Mouse (Mus musculus) CH12.LX (cell line): ENCODE measurements around the gene Sfswap. TPM values are rescaled to one million over a fixed set of nuclear protein-coding genes. Genes with fewer than 3 reads are reported as not detected.

Experiments
- DNase-seq: peaks from one replicate; pipeline ENCODE4 v3.0.0-alpha.2; 2013; ENCODE audit errors: extremely low read depth
- H3K27ac ChIP-seq: 2 replicates; pipeline ENCODE4 v1.5.1; 2012; ENCODE audit warnings: low read depth, mild to moderate bottlenecking, control low read depth, moderate library complexity; ENCODE audit not compliant: insufficient read depth
- H3K27me3 ChIP-seq: replicated peaks from 2 replicates; pipeline ENCODE3; 2012; ENCODE audit warnings: inconsistent platforms
- H3K36me3 ChIP-seq, 2 experiments: replicated peaks in 1 of 2; 2 replicates each; pipeline versions ENCODE3 to v1.6.1; 2012; ENCODE audit warnings: inconsistent platforms in 1 of 2, low read length in 1 of 2, mild to moderate bottlenecking in 1 of 2, mixed read lengths in 1 of 2, moderate library complexity in 1 of 2; ENCODE audit not compliant: control insufficient read depth in 1 of 2, insufficient read depth in 1 of 2
- H3K4me1 ChIP-seq, 2 experiments: 2 replicates each; pipeline ENCODE4 v1.6.1; 2012; ENCODE audit warnings: inconsistent platforms in 1 of 2, moderate library complexity in 1 of 2; ENCODE audit not compliant: insufficient read depth in 2 of 2, control insufficient read depth in 1 of 2
- H3K4me2 ChIP-seq: 2 replicates; pipeline ENCODE4 v1.6.1; 2012; ENCODE audit warnings: low read depth, mild to moderate bottlenecking, control low read depth; ENCODE audit not compliant: poor library complexity, insufficient read depth, severe bottlenecking
- H3K4me3 ChIP-seq, 3 experiments: fragments of 150-350 bp in 1 of 3; sonication (generic) in 1 of 3; replicated peaks in 1 of 3; 2 replicates each; pipeline versions ENCODE3 to v1.5.1; 2011 to 2012; ENCODE audit warnings: low read depth in 2 of 3, low read length in 2 of 3, mild to moderate bottlenecking in 2 of 3, moderate library complexity in 2 of 3, control low read depth in 1 of 3, improper control_type of control experiment in 1 of 3, inconsistent platforms in 1 of 3, mixed read lengths in 1 of 3; ENCODE audit not compliant: poor library complexity in 1 of 3
- H3K79me2 ChIP-seq: replicated peaks from 2 replicates; pipeline ENCODE4 v1.6.1; 2012; ENCODE audit warnings: mild to moderate bottlenecking, moderate library complexity; ENCODE audit not compliant: control insufficient read depth, poor library complexity, insufficient read depth, severe bottlenecking; ENCODE audit errors: extremely low read depth
- H3K9ac ChIP-seq: 2 replicates; pipeline ENCODE4 v1.6.1; 2012; ENCODE audit warnings: low read depth, mild to moderate bottlenecking, control low read depth, moderate library complexity; ENCODE audit not compliant: insufficient read depth
- H3K9me3 ChIP-seq: replicated peaks from 2 replicates; pipeline ENCODE3; 2012; ENCODE audit warnings: low read length, inconsistent platforms, mixed read lengths
- CHD2 ChIP-seq: IDR thresholded peaks from 2 replicates; pipeline ENCODE4 v1.6.1; 2011; ENCODE audit warnings: low read length, improper control_type of control experiment
- CTCF ChIP-seq, 2 experiments: IDR thresholded peaks in 1 of 2; conservative IDR thresholded peaks in 1 of 2; 2 replicates each; pipeline ENCODE4 v1.5.1; 2011 to 2012; ENCODE audit warnings: low read depth in 2 of 2, low read length in 2 of 2, improper control_type of control experiment in 1 of 2, inconsistent platforms in 1 of 2, mild to moderate bottlenecking in 1 of 2, moderate library complexity in 1 of 2
- EP300 ChIP-seq: IDR thresholded peaks from 2 replicates; pipeline ENCODE4 v1.6.1; 2011; ENCODE audit warnings: low read length, improper control_type of control experiment
- ETS1 ChIP-seq: conservative IDR thresholded peaks from 2 replicates; pipeline ENCODE4 v1.6.1; 2012; ENCODE audit warnings: low read depth, mild to moderate bottlenecking, inconsistent platforms, low read length, improper control_type of control experiment, moderate library complexity
- GABPA ChIP-seq: IDR thresholded peaks from 2 replicates; pipeline ENCODE4 v1.6.1; 2012; ENCODE audit warnings: low read depth, low read length, improper control_type of control experiment, inconsistent platforms; ENCODE audit not compliant: insufficient replicate concordance
- HCFC1 ChIP-seq: IDR thresholded peaks from 2 replicates; pipeline ENCODE4 v1.6.1; 2012; ENCODE audit warnings: low read depth, mild to moderate bottlenecking, inconsistent platforms, low read length, improper control_type of control experiment
- MAFK ChIP-seq: IDR thresholded peaks from 2 replicates; pipeline ENCODE4 v1.6.1; 2011; ENCODE audit warnings: low read length, improper control_type of control experiment; ENCODE audit not compliant: insufficient replicate concordance
- MEF2A ChIP-seq: IDR thresholded peaks from 2 replicates; pipeline ENCODE4 v1.6.1; 2014; ENCODE audit warnings: low read depth, mild to moderate bottlenecking, inconsistent platforms, low read length, improper control_type of control experiment, borderline replicate concordance
- MYC ChIP-seq: IDR thresholded peaks from 2 replicates; pipeline ENCODE4 v1.6.1; 2011; ENCODE audit warnings: low read depth, mild to moderate bottlenecking, improper control_type of control experiment, low read length
- NELFE ChIP-seq: IDR thresholded peaks from 2 replicates; pipeline ENCODE4 v1.6.1; 2011; ENCODE audit warnings: low read depth, low read length, improper control_type of control experiment
- NRF1 ChIP-seq: IDR thresholded peaks from 2 replicates; pipeline ENCODE4 v1.6.1; 2014; ENCODE audit warnings: low read depth, mild to moderate bottlenecking, inconsistent platforms, low read length, improper control_type of control experiment, moderate library complexity
- PAX5 ChIP-seq: IDR thresholded peaks from 2 replicates; pipeline ENCODE4 v1.6.1; 2012; ENCODE audit warnings: low read length, inconsistent platforms, mixed read lengths
- POLR2AphosphoS2 ChIP-seq: IDR thresholded peaks from 2 replicates; pipeline ENCODE4 v1.6.1; 2011; ENCODE audit warnings: low read depth, low read length, improper control_type of control experiment
- TBP ChIP-seq: conservative IDR thresholded peaks from 2 replicates; pipeline ENCODE4 v1.6.1; 2011; ENCODE audit warnings: low read depth, low read length, improper control_type of control experiment
- TCF12 ChIP-seq: IDR thresholded peaks from 2 replicates; pipeline ENCODE4 v1.6.1; 2014; ENCODE audit warnings: low read depth, mild to moderate bottlenecking, inconsistent platforms, low read length, improper control_type of control experiment
- UBTF ChIP-seq: IDR thresholded peaks from 2 replicates; pipeline ENCODE4 v1.6.1; 2012; ENCODE audit warnings: low read depth, mild to moderate bottlenecking, inconsistent platforms, low read length, improper control_type of control experiment, moderate library complexity
- USF2 ChIP-seq: conservative IDR thresholded peaks from 2 replicates; pipeline ENCODE4 v1.6.1; 2011; ENCODE audit warnings: low read depth, low read length, improper control_type of control experiment
- ZKSCAN1 ChIP-seq: IDR thresholded peaks from 2 replicates; pipeline ENCODE4 v1.6.1; 2012; ENCODE audit warnings: low read depth, inconsistent platforms, low read length, improper control_type of control experiment, borderline replicate concordance
- ZNF384 ChIP-seq: IDR thresholded peaks from 2 replicates; pipeline ENCODE4 v1.6.1; 2012; ENCODE audit warnings: low read depth, low read length, improper control_type of control experiment, inconsistent platforms
- dilution Hi-C: fragments of 300-500 bp; cut with MboI; formaldehyde crosslinking; loops from 2 replicates; pipeline ENCODE4 v1.14.3; 2020; ENCODE audit warnings: low sequenced_read_pairs; ENCODE audit not compliant: extremely low pct_unique_long_range_greater_than_20kb, extremely low pct_ligation_motif_present
- in situ Hi-C: fragments of 300-500 bp; cut with MboI; formaldehyde crosslinking; loops from 3 replicates; pipeline ENCODE4 v1.14.3; 2019; ENCODE audit warnings: low sequenced_read_pairs, low pct_ligation_motif_present, low pct_unique_long_range_greater_than_20kb, mixed read lengths
- polyA plus RNA-seq: library from polyadenylated mRNA; unstranded; fragments of >175 nt; gene quantifications from 2 replicates; pipeline ENCODE4 v1.2.1, GENCODE M21; 2012; ENCODE audit warnings: low read depth; ENCODE audit not compliant: insufficient read length
- total RNA-seq, 2 experiments: library from RNA; depleted of rRNA; stranded (reverse); fragments of 300-350 nt in 1 of 2; fragments of >200 nt in 1 of 2; gene quantifications; 2 replicates each; pipeline ENCODE4 v1.2.3; 2012 to 2014

Gene Sfswap
- total and polyA plus RNA-seq, 3 experiments, result 24.9 to 70.4 (median 36.0) TPM

DNA sequence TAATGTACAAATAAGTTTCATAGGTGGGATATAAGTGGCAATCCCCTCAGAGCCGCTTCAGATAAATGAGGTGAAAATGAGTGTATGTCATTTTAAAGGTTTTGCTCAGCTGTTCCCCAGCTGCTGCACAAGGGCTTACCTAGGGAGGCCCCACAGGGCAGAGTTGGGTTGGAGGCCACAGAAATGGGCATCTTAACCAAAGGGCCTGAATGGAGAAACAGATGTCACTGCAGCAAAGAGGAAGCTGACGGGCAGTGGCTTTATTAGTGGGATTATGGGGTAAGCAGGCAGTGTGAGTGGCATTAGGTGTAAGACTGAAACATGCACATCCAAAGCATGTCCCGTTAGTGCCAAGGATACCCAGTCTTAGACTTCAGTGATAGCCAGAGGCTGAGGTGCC lies 20.9 kb downstream of the Sfswap start:
- Histone ChIP-seq H3K4me1 (no peaks in the 10 kb centered on the region), H3K36me3 (peaks cover 74 to 96% of the 10 kb centered on the region in 2 experiments), H3K27ac (no peak overlapping the region), H3K4me3 (no peak overlapping the region), H3K79me2 (peaks cover 5% of the 10 kb centered on the region), H3K9ac (no peak overlapping the region), H3K9me3 (no peaks in the 10 kb centered on the region), H3K4me2 (no peak overlapping the region), H3K27me3 (no peaks in the 10 kb centered on the region)
- dilution Hi-C loops, result no loop called here
- no peak for DNase-seq
- TF ChIP-seq MEF2A (no peak), POLR2AphosphoS2 (no peak), TCF12 (no peak), ETS1 (no peak), CHD2 (no peak)
- in situ Hi-C loops, result no loop called here

DNA sequence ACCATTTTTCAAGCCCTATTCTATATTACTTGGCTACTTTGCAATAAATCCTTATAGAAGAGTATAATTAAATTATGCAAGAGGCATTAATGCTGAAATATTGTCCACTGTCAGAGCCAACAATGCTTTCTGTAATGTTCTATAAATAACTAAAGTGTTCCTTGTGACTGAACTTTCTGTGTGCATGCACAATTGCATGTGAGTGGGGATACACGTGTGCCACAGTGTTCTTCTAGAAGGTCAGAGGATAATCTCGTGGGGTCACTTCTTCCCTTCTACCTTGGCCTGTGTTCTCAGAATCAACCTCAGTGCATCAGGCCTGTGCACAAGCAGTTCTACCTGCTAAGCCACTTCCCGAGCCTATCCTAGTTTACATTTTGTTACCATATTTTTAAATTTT lies 22.1 kb downstream of the Sfswap start:
- Histone ChIP-seq H3K27ac (no peak overlapping the region), H3K9ac (no peak overlapping the region), H3K79me2 (peaks cover 5% of the 10 kb centered on the region)
- DNase-seq, result no peak
- TF ChIP-seq NRF1 (no peak), USF2 (no peak), UBTF (no peak), HCFC1 (no peak), GABPA (no peak), PAX5 (no peak), TCF12 (no peak), EP300 (no peak), CTCF (conservative IDR thresholded peaks at IDR 0.05 in 1 of 2, IDR thresholded peaks at IDR 0.05 in 1 of 2; ENCODE audit: low read depth in 2 of 2, low read length in 2 of 2) (no peak), MAFK (no peak), NELFE (no peak), ZNF384 (no peak), TBP (no peak), ZKSCAN1 (no peak), MYC (no peak)
- TF ChIP-seq, all 38 proteins: peak for 0
- dilution Hi-C loops, result no loop called here
- no peak overlapping the region for H3K4me2 ChIP-seq
- H3K36me3 ChIP-seq, result peaks cover 77 to 96% of the 10 kb centered on the region in 2 experiments
- in situ Hi-C loops, result no loop called here
- H3K4me1 ChIP-seq, result no peaks in the 10 kb centered on the region
- no peak overlapping the region for H3K4me3 ChIP-seq
- no peaks in the 10 kb centered on the region for H3K9me3 ChIP-seq
- no peaks in the 10 kb centered on the region for H3K27me3 ChIP-seq
